Mouse (Mus musculus) Muller cell, postnatal 12 days (primary cell): ENCODE measurements at regions not wholly inside any gene's neighbourhood (a gene's known extent, or its start where the extent isn't known, plus 50 kb on each side); places are given as distances from the start of the nearest gene placed in this dataset.
"Not testable (repeated sequence)": the region's sequence is repeated elsewhere in the genome, so short reads cannot be mapped to it uniquely, and the experiment has no call there.

Experiments
- DNase-seq: peaks from one replicate; pipeline ENCODE4 v3.0.0-alpha.2; 2015; ENCODE audit errors: inconsistent ontology term

DNA sequence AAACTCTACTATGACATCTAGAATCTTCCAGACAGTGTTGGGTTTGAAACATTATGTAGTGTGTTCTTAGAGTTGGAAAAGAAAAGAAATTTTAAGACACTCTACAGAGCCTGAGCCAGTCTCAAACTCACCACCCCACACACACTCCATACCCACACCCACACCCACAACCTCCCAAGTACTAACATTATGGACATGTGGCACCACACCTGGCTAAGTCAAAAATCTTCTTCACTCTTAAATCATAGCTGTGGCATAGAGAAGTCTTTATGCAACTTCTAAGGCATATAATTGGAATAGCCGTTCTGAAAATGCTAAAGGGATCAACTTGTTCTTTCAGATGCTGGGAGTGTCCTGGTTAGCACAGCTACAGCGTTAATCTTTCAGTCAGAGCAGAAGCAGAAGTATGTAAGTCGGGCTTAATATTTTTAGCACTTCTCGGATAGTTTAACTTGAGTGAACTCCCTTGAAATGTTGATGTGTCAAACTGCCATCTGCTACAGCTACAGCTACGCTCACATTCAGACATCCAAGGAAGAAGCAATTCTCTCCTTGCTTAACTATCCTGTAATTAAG, 68.6 kb upstream of the Creb1 start:
- DNase-seq = no peak

DNA sequence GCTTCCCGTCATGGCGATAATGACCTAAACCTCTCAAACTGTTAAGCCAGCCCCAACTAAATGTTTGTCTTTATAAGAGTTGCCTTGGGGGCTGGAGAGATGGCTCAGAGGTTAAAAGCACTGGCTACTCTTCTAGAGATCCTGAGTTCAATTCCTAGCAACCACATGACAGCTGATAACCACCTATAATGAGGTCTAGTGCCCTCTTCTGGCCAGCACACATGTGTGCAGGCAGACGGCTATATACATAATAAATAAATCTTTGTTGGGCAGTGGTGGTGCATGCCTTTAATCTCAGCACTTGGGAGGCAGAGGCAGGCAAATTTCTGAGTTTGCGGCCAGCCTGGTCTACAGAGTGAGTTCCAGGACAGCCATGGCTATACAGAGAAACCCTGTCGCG, 70.8 kb upstream of the Creb1 start:
- not testable (repeated sequence) for DNase-seq

DNA sequence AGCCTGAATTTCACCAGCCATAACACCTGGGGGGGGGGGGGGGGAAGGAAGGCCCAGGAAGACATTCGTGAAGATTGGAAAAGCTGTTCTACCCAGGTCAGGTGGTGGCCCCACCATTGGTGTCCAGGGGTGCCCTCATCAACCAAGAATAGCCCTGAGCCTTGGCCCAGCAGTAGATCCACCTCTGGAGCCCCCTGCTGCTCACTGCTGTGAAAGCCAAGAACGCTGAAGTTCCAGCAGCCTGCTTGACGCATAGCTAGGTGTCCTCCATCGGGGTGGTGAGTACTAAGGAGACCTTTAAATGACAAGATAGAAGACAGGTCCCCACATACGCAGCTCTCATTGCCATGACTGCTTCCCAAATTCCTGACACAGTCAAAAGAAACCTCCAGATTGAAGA, 74.6 kb upstream of the Creb1 start:
- no peak for DNase-seq

DNA sequence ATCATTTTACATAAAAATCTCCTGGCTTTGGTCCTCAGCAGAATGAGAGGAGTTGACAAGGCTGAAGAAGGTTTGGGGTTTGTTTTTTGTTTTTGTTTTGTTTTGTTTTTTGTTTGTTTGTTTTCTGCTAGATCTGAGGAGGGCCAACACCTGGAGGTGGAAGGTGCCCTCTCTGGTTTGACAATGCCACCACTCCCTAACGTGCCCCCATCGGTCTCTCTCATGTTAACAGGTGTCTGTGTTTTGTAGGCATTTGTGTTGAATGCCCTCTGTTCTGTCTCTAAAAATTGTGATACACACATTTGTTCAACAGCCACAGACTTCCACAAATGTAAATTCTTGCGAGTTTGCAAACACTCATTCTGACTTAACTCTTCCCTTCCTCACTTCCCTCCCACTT, 83.3 kb upstream of the Creb1 start:
- DNase-seq = no peak

DNA sequence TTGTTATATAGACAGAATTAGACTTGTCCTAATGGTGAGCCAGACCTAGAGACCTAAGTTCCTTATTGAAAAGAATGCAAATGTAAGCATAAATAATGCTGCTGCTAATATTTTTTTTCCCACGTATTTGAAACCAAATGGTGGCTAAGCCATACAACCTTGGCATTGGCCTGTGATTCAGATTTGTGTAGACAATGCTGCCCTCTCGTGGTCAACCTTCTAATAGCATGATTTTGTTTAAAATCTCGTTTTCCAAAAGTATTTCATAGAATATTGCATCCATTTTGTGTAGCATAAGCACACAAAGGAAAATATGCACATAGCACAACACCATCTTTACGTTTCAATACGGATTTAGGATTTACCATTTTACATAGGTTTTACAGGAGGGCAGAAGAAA, 84.4 kb upstream of the Creb1 start:
- DNase-seq = peak; percentile 29

DNA sequence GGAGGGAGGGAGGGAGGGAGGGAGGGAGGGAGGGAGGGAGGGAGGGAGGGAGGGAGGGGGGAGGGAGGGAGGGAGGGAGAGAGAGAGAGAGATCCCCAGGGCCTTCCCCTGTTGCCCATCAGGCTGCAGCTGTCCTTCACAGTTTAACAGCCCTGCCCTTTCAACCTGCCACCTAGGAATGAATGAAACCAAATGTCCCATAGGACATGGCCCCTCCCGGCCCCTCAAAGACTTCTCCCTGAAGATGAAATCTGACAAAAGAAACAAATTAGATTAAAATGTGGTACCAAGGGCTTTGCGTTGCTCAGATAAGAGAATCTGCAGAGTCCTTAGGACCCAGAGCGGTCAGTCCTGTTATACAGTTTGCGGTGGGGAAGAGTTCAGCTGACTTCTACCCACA, 86.0 kb upstream of the Creb1 start:
- DNase-seq = no peak

DNA sequence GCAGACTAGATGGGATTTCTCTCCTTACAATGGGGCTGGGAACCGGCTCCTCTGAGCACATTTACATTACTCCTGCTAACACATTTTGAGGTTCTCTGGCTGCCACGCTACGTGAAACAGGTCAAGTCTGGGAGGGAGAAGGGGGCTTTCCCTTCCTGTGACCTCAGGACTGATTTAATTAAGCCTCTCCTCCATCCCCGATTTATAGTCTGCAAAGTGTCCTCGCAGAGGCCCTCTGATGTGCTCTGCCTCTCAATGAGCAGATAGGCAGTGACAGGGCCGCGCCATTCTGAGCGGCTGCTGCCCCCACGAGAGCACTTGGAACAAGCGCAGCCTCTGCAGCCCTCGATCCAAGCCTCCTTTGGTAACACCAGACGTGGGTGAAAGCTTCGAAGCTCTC, 86.5 kb upstream of the Creb1 start:
- peak; percentile 79 for DNase-seq

DNA sequence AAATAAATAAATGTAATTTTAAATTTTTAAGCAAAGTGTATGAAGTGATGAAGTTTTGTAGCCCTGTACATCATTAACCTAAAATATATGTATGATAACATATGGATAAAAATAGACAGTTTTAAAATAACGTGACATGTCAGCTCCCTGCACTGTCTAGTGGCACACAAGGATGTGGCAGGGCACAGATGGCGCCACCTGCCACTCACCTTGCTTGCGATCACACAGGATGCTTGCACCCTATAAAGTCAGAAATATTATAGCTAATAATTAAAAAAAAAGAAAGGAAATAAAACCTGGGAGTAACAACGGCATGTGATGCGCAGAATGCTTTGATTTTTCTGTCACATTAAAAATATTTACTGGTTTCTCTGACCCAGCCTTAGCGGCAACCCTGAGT, 89.0 kb upstream of the Creb1 start:
- no peak for DNase-seq

DNA sequence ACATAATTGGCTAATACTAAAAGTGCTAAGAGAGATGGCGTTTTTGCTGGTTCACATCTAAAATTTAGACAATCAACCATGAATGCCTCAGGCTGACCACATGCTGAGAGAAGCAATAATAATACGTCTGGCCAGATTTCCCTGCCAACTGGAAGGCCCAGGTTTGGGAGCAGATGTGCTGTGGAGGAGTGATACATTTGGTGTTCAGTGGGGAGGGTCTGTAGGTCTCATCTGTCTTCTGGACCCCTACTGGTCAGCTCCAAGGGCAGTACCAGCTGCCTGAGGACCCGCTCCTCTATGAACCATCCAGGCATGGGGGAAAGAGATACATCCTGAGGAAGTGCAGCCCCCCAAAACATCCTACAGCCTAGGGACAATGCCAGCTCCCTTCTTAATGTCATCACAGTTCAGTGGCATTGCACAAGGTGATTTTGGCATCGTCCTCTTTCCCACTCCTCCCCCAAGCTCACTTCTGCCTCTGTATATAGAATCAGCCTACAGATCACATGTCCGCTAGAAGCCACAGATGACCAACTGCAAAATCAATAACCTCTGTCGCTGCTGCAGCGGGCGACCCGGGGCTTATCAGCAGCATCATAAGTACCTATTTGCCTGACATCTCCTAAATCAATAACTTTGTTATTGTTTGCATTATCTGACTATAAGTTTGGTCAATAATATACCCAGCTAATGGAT, 90.1 kb upstream of the Creb1 start:
- no peak for DNase-seq

DNA sequence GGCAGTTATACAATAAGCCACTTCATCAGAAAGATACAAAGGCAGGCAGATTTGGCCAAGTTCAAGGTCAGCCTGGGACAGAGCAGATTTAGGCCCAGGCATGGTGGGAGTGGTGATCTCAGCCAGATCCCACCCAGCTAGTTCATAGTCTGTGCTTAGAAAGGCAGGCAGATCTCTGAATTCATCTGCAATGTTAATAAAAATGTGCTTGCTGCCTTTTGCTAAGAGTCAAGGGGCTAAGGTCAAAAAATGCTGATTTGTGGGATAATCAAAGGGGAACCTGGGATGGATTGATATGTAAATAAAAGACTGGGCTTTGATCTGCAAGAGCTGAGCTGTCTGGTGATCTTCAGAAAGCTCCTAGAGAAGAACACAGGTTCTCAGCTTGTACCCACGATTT, 109.2 kb upstream of the Creb1 start:
- DNase-seq = no peak

DNA sequence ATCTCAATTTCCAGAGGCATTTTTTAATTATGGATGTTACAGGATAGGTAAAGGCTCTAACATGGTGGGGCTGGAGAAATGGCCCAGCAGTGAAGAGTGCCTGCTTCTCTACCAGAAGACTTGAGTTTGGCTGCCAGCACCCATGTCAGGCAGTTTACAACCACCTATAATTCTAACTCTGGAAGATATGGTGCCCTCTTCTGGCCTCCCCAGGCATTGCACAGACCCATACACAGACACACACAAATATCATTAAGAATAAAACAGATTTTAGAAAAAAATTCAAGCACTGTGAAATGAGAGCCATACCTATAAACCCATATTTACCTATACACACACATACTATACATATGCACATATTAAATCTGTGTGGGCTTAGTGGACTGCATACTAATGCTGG, 113.9 kb upstream of the Creb1 start:
- DNase-seq = no peak

DNA sequence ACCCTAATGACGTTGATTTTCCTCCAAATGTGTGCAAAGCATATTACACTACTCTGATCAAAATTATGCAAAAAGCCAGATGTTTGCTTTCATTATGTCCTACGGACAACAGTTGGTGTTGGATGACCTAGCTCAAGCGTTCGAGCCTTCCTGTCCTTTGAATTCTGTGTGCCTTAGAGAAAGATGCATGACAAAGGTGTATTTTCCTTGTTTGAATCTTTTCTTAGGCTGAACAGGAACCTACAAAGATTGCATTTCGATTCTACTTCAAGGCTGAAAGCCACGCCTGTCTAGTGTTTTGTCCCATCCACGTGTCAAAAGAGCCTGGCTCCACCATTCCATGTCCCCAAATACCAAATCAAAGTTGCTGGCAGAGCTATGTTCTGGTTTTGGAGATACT, 116.5 kb upstream of the Creb1 start:
- no peak for DNase-seq

DNA sequence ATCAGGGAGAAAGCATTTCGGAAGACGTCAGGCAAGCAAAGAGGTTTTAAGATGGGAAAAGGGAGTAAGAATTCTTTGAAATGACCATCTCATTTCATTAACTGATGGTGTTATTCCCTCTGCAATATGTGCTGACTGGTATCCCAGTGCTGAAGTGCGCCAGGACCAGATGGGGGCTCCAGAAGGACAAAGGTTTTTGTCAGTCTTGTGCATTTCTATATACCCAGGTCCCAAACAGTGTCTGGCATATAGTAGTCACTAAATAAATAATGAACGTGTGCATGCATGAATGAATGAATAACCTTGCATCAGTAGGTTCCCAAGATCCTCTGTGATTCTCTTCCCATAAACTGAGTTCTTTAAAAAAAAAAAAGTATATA, 119.3 kb upstream of the Creb1 start:
- no peak for DNase-seq

DNA sequence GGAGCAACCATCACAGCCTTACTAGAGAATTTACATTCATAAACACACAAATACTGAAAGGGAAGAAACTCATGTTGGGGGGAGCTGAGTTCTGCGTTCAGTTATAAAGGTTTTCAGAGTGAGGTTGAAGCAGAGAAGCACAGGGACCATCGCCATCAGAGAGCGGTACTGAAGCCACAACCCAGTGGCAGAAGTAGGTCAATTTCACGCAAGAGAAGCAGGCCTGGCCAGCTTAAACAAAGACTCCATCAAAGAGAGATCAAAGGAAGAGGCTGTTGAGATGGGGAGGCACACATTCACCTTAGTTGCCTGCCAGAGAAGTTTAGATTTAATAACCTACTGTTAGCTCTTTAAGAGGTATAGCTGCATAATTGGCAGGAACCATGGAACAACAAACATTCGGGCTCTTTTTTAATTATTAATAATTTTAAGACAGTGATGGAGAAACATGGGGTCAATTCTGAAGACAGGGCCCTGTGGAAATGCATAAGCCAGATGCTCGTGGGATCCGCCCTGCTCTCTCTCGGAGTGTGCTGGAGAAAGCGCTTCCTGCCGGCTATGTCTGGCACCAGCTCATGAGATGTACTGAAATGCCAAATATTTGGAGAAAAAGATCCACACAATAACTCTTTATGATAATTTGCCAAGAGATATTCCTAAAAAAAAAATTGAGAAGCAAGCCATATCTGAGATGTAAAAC, 119.8 kb upstream of the Creb1 start:
- DNase-seq = peak; percentile 36

DNA sequence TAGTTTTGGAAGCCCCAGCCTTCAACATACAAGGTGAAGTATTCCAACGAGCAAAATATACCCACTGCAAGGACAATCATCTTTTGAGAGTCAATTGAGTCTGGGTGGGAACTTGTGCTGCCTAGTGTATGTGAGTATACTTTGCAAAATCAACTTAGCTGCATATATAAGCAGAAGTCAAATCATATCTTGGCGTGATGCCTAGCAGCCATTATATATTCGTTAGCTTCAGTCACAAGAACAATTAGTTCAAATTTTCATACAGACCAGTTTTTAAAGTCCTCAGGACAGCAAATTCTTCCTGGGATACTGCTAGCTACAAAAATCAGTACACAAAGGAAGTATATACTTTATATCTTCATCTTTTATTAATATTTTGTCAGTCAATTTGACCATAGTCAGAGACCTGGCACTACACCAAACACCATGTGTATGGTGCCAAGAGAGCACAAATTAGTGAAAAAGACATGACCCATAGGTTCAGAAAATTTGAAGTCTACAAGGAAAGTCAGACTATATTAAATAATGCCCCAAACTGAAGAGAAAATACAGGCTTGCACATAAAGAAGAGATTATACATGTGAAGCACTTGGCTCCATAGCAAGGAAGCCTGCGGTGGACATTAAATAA, 120.5 kb upstream of the Creb1 start:
- no peak for DNase-seq

DNA sequence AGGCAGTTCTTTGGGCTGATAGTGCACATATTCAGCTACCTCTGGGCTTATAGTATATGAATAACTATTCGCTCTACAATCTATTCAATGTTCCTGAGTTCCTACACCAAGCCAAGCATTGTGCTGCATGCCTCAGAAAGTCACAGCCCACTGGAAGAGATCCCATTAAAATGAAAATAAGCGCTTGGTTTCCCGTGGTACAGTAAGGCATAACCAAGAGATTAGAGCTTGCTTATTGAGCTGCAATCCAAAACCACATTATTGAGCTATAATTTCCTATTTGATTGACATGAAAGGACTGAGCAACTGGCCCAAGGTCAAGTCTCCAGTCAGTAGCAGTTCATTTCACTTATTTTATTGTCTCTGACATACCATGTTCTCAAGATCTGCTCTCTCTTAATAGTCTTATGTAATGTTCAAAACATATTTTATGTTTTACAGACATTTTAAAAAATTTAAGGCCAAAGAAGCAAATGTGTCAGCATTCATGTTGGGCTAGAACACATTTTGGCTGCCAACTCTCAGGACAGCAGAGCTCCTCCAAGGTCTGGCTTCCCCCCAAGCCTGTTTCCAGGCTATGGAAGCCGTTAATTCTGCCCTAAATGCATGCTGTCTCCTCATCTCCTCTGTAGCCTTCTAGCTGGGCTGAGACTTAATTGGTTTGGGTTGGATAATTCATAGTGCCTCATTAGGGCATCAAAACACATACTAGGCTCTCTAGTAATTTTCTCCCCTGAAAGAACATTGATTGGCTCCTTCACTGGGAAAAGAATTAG, 123.5 kb upstream of the Creb1 start:
- peak; percentile 85 for DNase-seq

DNA sequence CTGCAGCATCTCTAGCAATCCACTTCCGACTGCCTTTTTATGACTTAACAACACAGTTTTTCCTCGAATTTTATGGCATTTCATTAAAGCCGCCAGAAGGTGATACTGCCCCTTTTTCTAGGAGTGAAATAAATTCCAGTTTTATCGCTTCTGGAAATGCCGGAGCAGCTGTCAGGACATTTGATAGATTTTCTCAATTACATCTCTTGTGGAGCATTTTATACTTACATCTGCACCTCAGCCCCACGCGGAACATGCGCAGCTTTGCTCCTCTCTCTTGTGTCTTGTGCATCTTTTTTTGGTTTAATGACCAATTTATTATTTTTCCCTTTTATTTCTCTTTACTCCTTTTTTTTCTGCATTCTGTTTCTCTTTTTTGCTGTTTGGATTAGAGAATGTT, 140.9 kb upstream of the Creb1 start:
- no peak for DNase-seq

DNA sequence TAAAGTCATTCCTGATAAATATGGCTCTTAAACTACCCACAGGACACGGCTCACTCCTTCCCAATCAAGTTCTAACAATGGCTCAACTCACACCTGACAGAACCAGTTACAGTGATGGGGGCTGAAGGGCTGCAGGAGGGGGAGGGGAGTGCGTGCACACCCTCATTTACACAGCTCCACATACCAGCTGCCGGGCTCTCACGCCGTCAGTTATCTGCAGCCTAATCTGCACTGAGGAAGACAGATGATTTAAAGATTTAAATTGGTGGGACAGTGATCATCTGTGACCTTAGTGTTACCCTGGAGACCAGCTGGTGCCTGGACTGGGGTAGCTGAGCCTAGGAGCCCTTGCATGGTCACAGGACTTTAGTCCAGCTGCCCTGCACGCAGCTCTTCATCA, 151.2 kb upstream of the Creb1 start:
- no peak for DNase-seq

DNA sequence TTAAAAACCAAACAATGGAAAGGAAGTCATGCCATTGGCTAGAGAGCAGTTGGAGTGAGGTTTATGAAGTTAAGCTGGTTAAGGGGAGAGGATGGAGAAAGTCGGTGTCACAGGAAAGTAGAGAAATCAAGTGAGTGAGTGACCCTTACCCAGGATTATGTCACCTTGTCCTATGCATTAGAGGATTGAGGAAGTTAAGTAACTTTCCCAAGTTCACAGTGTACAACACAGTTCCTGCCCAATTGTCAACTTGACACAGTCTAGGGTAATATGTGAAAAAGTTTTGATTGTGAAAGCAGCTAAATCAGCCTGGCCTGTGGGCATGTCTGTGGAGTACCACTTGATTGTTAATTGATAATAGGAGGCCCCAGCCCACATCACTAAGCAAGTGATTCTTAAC, 156.0 kb upstream of the Creb1 start:
- DNase-seq = not testable (repeated sequence)

DNA sequence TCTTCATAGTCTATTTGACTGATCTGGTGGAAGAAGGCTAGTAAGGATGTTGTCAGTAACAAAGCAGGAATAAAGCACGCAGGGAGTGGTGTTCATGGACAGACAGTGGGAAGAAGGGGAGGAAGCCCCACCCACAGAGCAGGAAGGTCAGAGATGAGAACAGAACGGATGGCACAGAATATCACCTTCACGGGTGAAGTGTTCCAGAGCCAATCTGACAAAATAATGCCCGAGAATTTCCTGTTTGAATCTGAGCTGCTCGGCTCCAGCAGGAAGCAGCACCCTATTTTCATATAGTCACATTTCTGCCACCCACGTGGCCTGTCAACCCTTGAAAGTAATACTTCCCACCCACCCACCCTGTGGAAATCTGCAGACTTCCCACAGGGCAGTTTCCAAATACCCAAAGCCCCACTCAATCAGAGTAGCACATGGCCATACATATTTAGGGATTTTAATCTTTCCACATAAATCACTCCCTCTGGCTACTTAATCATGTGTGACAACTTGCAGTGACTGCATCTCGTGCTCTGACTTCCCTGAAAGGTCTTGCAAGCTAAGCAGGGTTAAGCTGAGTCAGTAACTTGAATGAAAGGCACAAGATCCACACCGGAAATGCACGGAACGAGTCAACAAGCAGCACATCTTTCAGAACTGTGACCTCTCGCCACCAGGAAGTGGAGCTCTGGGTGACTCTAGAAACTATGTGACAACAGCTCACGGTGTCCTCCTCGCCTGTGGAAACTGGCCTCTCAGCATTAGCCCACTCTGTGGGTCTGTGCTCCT, 158.0 kb upstream of the Creb1 start:
- peak; percentile 31 for DNase-seq

DNA sequence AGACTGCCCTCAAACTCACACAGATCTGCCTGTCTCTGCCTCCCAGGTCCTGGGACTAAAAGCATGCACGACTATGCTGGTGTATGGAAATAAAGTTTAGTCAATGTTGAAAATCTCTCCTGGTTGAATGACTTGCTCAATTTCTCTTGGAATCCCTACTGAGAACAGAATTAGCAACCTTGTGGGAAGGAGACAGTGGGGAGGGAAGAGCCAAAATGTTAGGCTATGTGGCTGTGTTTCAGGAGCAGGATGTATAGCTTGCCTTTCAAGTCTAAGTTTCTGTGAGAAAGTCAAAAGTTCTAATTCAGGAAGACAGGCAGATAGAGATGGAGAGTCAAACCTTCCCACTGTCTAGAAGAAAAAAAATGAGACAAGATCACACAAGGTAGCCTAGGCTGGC, 168.3 kb upstream of the Creb1 start:
- no peak for DNase-seq
